Mouse (Mus musculus): ENCODE measurements around the gene Zik1. TPM values are rescaled to one million over a fixed set of nuclear protein-coding genes. Genes with fewer than 3 reads are reported as not detected.

Gene Zik1
- polyA plus RNA-seq (2015; fragmentation: Nextera tagmentation; extraction: Ambion mirVana) = 53.8 and 58.9 TPM in 2 replicates

- H3K4me3 ChIP-seq = peak within 1 kb of the TSS; percentile 71
- peak within 1 kb of the TSS; percentile 63 for H3K27ac ChIP-seq
- H3K9ac ChIP-seq = peak within 1 kb of the TSS; percentile 83
- H3K4me2 ChIP-seq = peak within 1 kb of the TSS; percentile 83
- H3K36me3 ChIP-seq (ENCODE audit: poor library complexity, severe bottlenecking) = peaks cover 34% of the 10 kb centered on the region
- WGBS = 1% methylated on average over 33 of the region's 33 CpGs
- H3K9me3 ChIP-seq (replicated peaks) = no peaks in the 10 kb centered on the region
- H3K27me3 ChIP-seq = no peaks in the 10 kb centered on the region
- H3K4me1 ChIP-seq = peaks cover 19% of the 10 kb centered on the region
- ATAC-seq = peak; percentile 99
Observed at GRCm38 (mm10) chr7:10494786-10495521, at the start of gene Zik1. Gene Zik1 (minus strand): TSS chr7:10495394.

GRCm38 (mm10) chr7:10495578-10495977, 384 bp upstream of the Zik1 start:
- no peak; the same call in 1 of the 2 replicates for ATAC-seq
- Histone ChIP-seq H3K4me2 (peak overlapping the region; percentile 83), H3K9ac (peak overlapping the region; percentile 31; the same call in 1 of the 2 replicates), H3K4me1 (peaks cover 19% of the 10 kb centered on the region), H3K4me3 (peak overlapping the region; percentile 71), H3K9me3 (replicated peaks) (no peaks in the 10 kb centered on the region), H3K27ac (no peak overlapping the region), H3K27me3 (no peaks in the 10 kb centered on the region), H3K36me3 (ENCODE audit: poor library complexity, severe bottlenecking) (peaks cover 28% of the 10 kb centered on the region)
- WGBS = 31% methylated on average over 6 of the region's 6 CpGs

GRCm38 (mm10) chr7:10480588-10481233, 14.5 kb downstream of the Zik1 start:
- peak overlapping the region; percentile 45 for H3K4me2 ChIP-seq
- peak overlapping the region; percentile 29 for H3K4me3 ChIP-seq
- no peak overlapping the region for H3K27ac ChIP-seq
- 63% methylated on average over 18 of the region's 18 CpGs for WGBS
- ATAC-seq = peak; percentile 67; the same call in 1 of the 2 replicates
- no peaks in the 10 kb centered on the region for H3K36me3 ChIP-seq (ENCODE audit: poor library complexity, severe bottlenecking)
- no peaks in the 10 kb centered on the region for H3K27me3 ChIP-seq
- H3K9ac ChIP-seq = no peak overlapping the region
- no peaks in the 10 kb centered on the region for H3K4me1 ChIP-seq
- H3K9me3 ChIP-seq (replicated peaks) = 0 out of 2 replicates have a peak, but pooled peaks cover 9% of the 10 kb centered on the region

GRCm38 (mm10) chr7:10479813-10480212, 15.4 kb downstream of the Zik1 start:
- no peaks in the 10 kb centered on the region for H3K4me1 ChIP-seq
- 0 out of 2 replicates have a peak, but pooled peaks cover 9% of the 10 kb centered on the region for H3K9me3 ChIP-seq (replicated peaks)
- no peak overlapping the region for H3K4me3 ChIP-seq
- H3K27me3 ChIP-seq = no peaks in the 10 kb centered on the region
- no peak overlapping the region for H3K9ac ChIP-seq
- H3K27ac ChIP-seq = no peak overlapping the region
- no peaks in the 10 kb centered on the region for H3K36me3 ChIP-seq (ENCODE audit: poor library complexity, severe bottlenecking)
- H3K4me2 ChIP-seq = no peak overlapping the region
- no peak for ATAC-seq

GRCm38 (mm10) chr7:10458166-10458565, 37.0 kb downstream of the Zik1 start:
- H3K36me3 ChIP-seq (ENCODE audit: poor library complexity, severe bottlenecking) = no peaks in the 10 kb centered on the region
- peaks cover 5% of the 10 kb centered on the region; the same call in 1 of the 2 replicates for H3K9me3 ChIP-seq (replicated peaks)
- H3K27me3 ChIP-seq = no peaks in the 10 kb centered on the region
- ATAC-seq = no peak
- 68% methylated on average over 3 of the region's 3 CpGs for WGBS
- no peak overlapping the region for H3K27ac ChIP-seq
- no peak overlapping the region for H3K4me3 ChIP-seq
- H3K9ac ChIP-seq = no peak overlapping the region
- H3K4me1 ChIP-seq = no peaks in the 10 kb centered on the region
- H3K4me2 ChIP-seq = no peak overlapping the region

GRCm38 (mm10) chr7:10443031-10443430, 52.2 kb downstream of the Zik1 start, which contains the start of gene Vmn1r67:
Gene Vmn1r67 (plus strand): TSS chr7:10443331.
- H3K4me2 ChIP-seq = no peak within 1 kb of the TSS
- H3K4me3 ChIP-seq = no peak within 1 kb of the TSS
- ATAC-seq = no peak
- no peaks in the 10 kb centered on the region for H3K36me3 ChIP-seq (ENCODE audit: poor library complexity, severe bottlenecking)
- no peak within 1 kb of the TSS for H3K9ac ChIP-seq
- H3K9me3 ChIP-seq (replicated peaks) = peaks cover 8% of the 10 kb centered on the region
- H3K4me1 ChIP-seq = no peaks in the 10 kb centered on the region
- no peaks in the 10 kb centered on the region for H3K27me3 ChIP-seq
- H3K27ac ChIP-seq = no peak within 1 kb of the TSS

Other genes starting within 250 kb of the Zik1 start
- not detected in 2 replicates for gene Vmn1r66, start 217.4 kb downstream of the Zik1 start, polyA plus RNA-seq (2015; fragmentation: Nextera tagmentation; extraction: Ambion mirVana)
- gene Vmn1r67, start 52.1 kb downstream of the Zik1 start, polyA plus RNA-seq (2015; fragmentation: Nextera tagmentation; extraction: Ambion mirVana) = not detected in 2 replicates
- not detected in 2 replicates for gene Vmn1r68, start 63.1 kb upstream of the Zik1 start, polyA plus RNA-seq (2015; fragmentation: Nextera tagmentation; extraction: Ambion mirVana)
- gene Vmn1r69, start 118.3 kb upstream of the Zik1 start, polyA plus RNA-seq (2015; fragmentation: Nextera tagmentation; extraction: Ambion mirVana) = not detected in 2 replicates
- gene Vmn1r70, start 136.1 kb upstream of the Zik1 start, polyA plus RNA-seq (2015; fragmentation: Nextera tagmentation; extraction: Ambion mirVana) = not detected in 2 replicates
- gene Nlrp4b, start 192.4 kb upstream of the Zik1 start, polyA plus RNA-seq (2015; fragmentation: Nextera tagmentation; extraction: Ambion mirVana) = not detected in 2 replicates